ENCODE assay signal across 11 mouse cellular contexts in genomic region chr11:60922964-60923363, GRCm38 (mm10).
"Had no signal": no experiment of that assay in that cellular context is flagged by ENCODE, and none has a peak within 500 bp of the region (broad histone marks: within the 10 kb centered on the region; RNA-seq: fewer than 3 reads in every experiment).

No protein-coding gene starts in this region.

- DNase-seq: kidney, adult 8-10 months; kidney, postnatal 25 days; lung, adult 2 months; lung, postnatal 36 days; right cerebral cortex, adult 18-20 months; right cerebral cortex, postnatal 25 days; thymus, postnatal 36 days had no signal

- ATAC-seq: intestine, postnatal 0 days; lung, postnatal 0 days; midbrain, embryonic 13.5 days had no signal

- H3K4me3 ChIP-seq: limb, embryonic 10.5 days; midbrain, embryonic 13.5 days had no signal

- H3K9me3 ChIP-seq: limb, embryonic 10.5 days; midbrain, embryonic 13.5 days had no signal

- H3K36me3 ChIP-seq: limb, embryonic 10.5 days; midbrain, embryonic 13.5 days had no signal

- H3K27ac ChIP-seq: limb, embryonic 10.5 days; midbrain, embryonic 13.5 days had no signal

- H3K4me2 ChIP-seq: midbrain, embryonic 13.5 days had no signal

- H3K27me3 ChIP-seq: midbrain, embryonic 13.5 days had no signal

- H3K9ac ChIP-seq: midbrain, embryonic 13.5 days had no signal
